Mouse (Mus musculus): ENCODE measurements around the gene Tmem263. TPM values are rescaled to one million over a fixed set of nuclear protein-coding genes. Genes with fewer than 3 reads are reported as not detected.

Gene Tmem263
- polyA plus RNA-seq, 1 experiment from 2014 or later = 51.8 TPM

GRCm38 (mm10) chr10:85127395-85128287, 25.2 kb downstream of the Tmem263 start, which contains the start of gene Mterf2:
Gene Mterf2 (minus strand): TSS chr10:85128027.
- ATAC-seq (replicated peaks; ENCODE audit: low FRiP score, low TSS enrichment, low read depth) = peak; percentile 99
- peaks cover 12% of the 10 kb centered on the region for H3K36me3 ChIP-seq (ENCODE audit: control insufficient read depth, insufficient read depth, low read length)
- H3K4me2 ChIP-seq (ENCODE audit: low read length) = peak within 1 kb of the TSS; percentile 74
- peak within 1 kb of the TSS; percentile 54 for H3K9ac ChIP-seq (ENCODE audit: low read length)
- H3K27me3 ChIP-seq (replicated peaks; ENCODE audit: control insufficient read depth, insufficient read depth, low read length) = no peaks in the 10 kb centered on the region
- peak; percentile 89 for DNase-seq (ENCODE audit: low spot score)
- 8% methylated on average over 20 of the region's 20 CpGs for WGBS
- peaks cover 11% of the 10 kb centered on the region for H3K4me1 ChIP-seq (replicated peaks; ENCODE audit: control insufficient read depth, insufficient read depth, low read length)
- no peaks in the 10 kb centered on the region for H3K9me3 ChIP-seq (ENCODE audit: control insufficient read depth, low read length)
- H3K27ac ChIP-seq (ENCODE audit: low read depth) = no peak within 1 kb of the TSS
- peak within 1 kb of the TSS; percentile 79 for H3K4me3 ChIP-seq (ENCODE audit: low read depth, low read length)

GRCm38 (mm10) chr10:85128453-85128852, 26.0 kb downstream of the Tmem263 start:
- H3K27me3 ChIP-seq (replicated peaks; ENCODE audit: control insufficient read depth, insufficient read depth, low read length) = no peaks in the 10 kb centered on the region
- H3K27ac ChIP-seq (ENCODE audit: low read depth) = no peak overlapping the region
- peak overlapping the region; percentile 54; the same call in 1 of the 2 replicates for H3K9ac ChIP-seq (ENCODE audit: low read length)
- peak overlapping the region; percentile 79 for H3K4me3 ChIP-seq (ENCODE audit: low read depth, low read length)
- peaks cover 8% of the 10 kb centered on the region for H3K36me3 ChIP-seq (ENCODE audit: control insufficient read depth, insufficient read depth, low read length)
- no peak; the same call in 1 of the 2 replicates for ATAC-seq (replicated peaks; ENCODE audit: low FRiP score, low TSS enrichment, low read depth)
- DNase-seq (ENCODE audit: low spot score) = peak; percentile 65
- H3K4me1 ChIP-seq (replicated peaks; ENCODE audit: control insufficient read depth, insufficient read depth, low read length) = peaks cover 11% of the 10 kb centered on the region
- H3K9me3 ChIP-seq (ENCODE audit: control insufficient read depth, low read length) = no peaks in the 10 kb centered on the region
- peak overlapping the region; percentile 74 for H3K4me2 ChIP-seq (ENCODE audit: low read length)
- whole genome bisulfite sequencing = 15% methylated on average over 7 of the region's 7 CpGs

GRCm38 (mm10) chr10:85136573-85136972, 34.1 kb downstream of the Tmem263 start:
- no peak for DNase-seq (ENCODE audit: low spot score)
- Histone ChIP-seq H3K4me1 (replicated peaks; ENCODE audit: control insufficient read depth, insufficient read depth, low read length) (0 out of 2 replicates have a peak, but pooled peaks cover 4% of the 10 kb centered on the region), H3K4me2 (ENCODE audit: low read length) (no peak overlapping the region), H3K27ac (ENCODE audit: low read depth) (no peak overlapping the region), H3K36me3 (ENCODE audit: control insufficient read depth, insufficient read depth, low read length) (peaks cover 7% of the 10 kb centered on the region), H3K27me3 (replicated peaks; ENCODE audit: control insufficient read depth, insufficient read depth, low read length) (no peaks in the 10 kb centered on the region), H3K9ac (ENCODE audit: low read length) (no peak overlapping the region), H3K9me3 (ENCODE audit: control insufficient read depth, low read length) (no peaks in the 10 kb centered on the region), H3K4me3 (ENCODE audit: low read depth, low read length) (no peak overlapping the region)
- ATAC-seq (replicated peaks; ENCODE audit: low FRiP score, low TSS enrichment, low read depth) = no peak
- 72% methylated on average over 6 of the region's 6 CpGs for WGBS

- DNase-seq (ENCODE audit: low spot score) = peak; percentile 58
- 0 out of 2 replicates have a peak, but pooled peaks cover 4% of the 10 kb centered on the region for H3K4me1 ChIP-seq (replicated peaks; ENCODE audit: control insufficient read depth, insufficient read depth, low read length)
- 28% methylated on average over 9 of the region's 9 CpGs for WGBS
- no peak overlapping the region for H3K27ac ChIP-seq (ENCODE audit: low read depth)
- no peaks in the 10 kb centered on the region for H3K9me3 ChIP-seq (ENCODE audit: control insufficient read depth, low read length)
- H3K4me2 ChIP-seq (ENCODE audit: low read length) = no peak overlapping the region
- H3K36me3 ChIP-seq (ENCODE audit: control insufficient read depth, insufficient read depth, low read length) = peaks cover 25% of the 10 kb centered on the region
- no peak overlapping the region for H3K9ac ChIP-seq (ENCODE audit: low read length)
- H3K27me3 ChIP-seq (replicated peaks; ENCODE audit: control insufficient read depth, insufficient read depth, low read length) = no peaks in the 10 kb centered on the region
- no peak overlapping the region for H3K4me3 ChIP-seq (ENCODE audit: low read depth, low read length)
- 0 out of 2 replicates have a peak, but pooled peaks have one; percentile 62 for ATAC-seq (replicated peaks; ENCODE audit: low FRiP score, low TSS enrichment, low read depth)
Observed at GRCm38 (mm10) chr10:85141465-85141864, 39.0 kb downstream of the Tmem263 start.

GRCm38 (mm10) chr10:85146282-85146681, 43.9 kb downstream of the Tmem263 start:
- DNase-seq (ENCODE audit: low spot score) (no peak), ATAC-seq (replicated peaks; ENCODE audit: low FRiP score, low TSS enrichment, low read depth) (no peak)
- H3K36me3 ChIP-seq (ENCODE audit: control insufficient read depth, insufficient read depth, low read length) = peaks cover 48% of the 10 kb centered on the region
- WGBS = 77% methylated on average over 14 of the region's 14 CpGs
- H3K4me2 ChIP-seq (ENCODE audit: low read length) = no peak overlapping the region
- H3K9ac ChIP-seq (ENCODE audit: low read length) = no peak overlapping the region
- no peaks in the 10 kb centered on the region for H3K9me3 ChIP-seq (ENCODE audit: control insufficient read depth, low read length)
- no peaks in the 10 kb centered on the region for H3K27me3 ChIP-seq (replicated peaks; ENCODE audit: control insufficient read depth, insufficient read depth, low read length)
- 0 out of 2 replicates have a peak, but pooled peaks cover 2% of the 10 kb centered on the region for H3K4me1 ChIP-seq (replicated peaks; ENCODE audit: control insufficient read depth, insufficient read depth, low read length)
- H3K4me3 ChIP-seq (ENCODE audit: low read depth, low read length) = no peak overlapping the region
- H3K27ac ChIP-seq (ENCODE audit: low read depth) = no peak overlapping the region

GRCm38 (mm10) chr10:85149226-85149625, 46.8 kb downstream of the Tmem263 start:
- H3K9ac ChIP-seq (ENCODE audit: low read length) = no peak overlapping the region
- no peak overlapping the region for H3K27ac ChIP-seq (ENCODE audit: low read depth)
- no peak overlapping the region for H3K4me2 ChIP-seq (ENCODE audit: low read length)
- H3K27me3 ChIP-seq (replicated peaks; ENCODE audit: control insufficient read depth, insufficient read depth, low read length) = no peaks in the 10 kb centered on the region
- peaks cover 29% of the 10 kb centered on the region for H3K36me3 ChIP-seq (ENCODE audit: control insufficient read depth, insufficient read depth, low read length)
- DNase-seq (ENCODE audit: low spot score) (no peak), ATAC-seq (replicated peaks; ENCODE audit: low FRiP score, low TSS enrichment, low read depth) (no peak)
- H3K9me3 ChIP-seq (ENCODE audit: control insufficient read depth, low read length) = no peaks in the 10 kb centered on the region
- 84% methylated on average over 5 of the region's 5 CpGs for WGBS
- no peaks in the 10 kb centered on the region for H3K4me1 ChIP-seq (replicated peaks; ENCODE audit: control insufficient read depth, insufficient read depth, low read length)
- no peak overlapping the region for H3K4me3 ChIP-seq (ENCODE audit: low read depth, low read length)

- H3K27me3 ChIP-seq (replicated peaks; ENCODE audit: control insufficient read depth, insufficient read depth, low read length) = no peaks in the 10 kb centered on the region
- H3K9me3 ChIP-seq (ENCODE audit: control insufficient read depth, low read length) = no peaks in the 10 kb centered on the region
- no peak overlapping the region for H3K9ac ChIP-seq (ENCODE audit: low read length)
- 13% methylated on average over 2 of the region's 2 CpGs for WGBS
- H3K4me2 ChIP-seq (ENCODE audit: low read length) = no peak overlapping the region
- no peak overlapping the region for H3K4me3 ChIP-seq (ENCODE audit: low read depth, low read length)
- DNase-seq (ENCODE audit: low spot score) = peak; percentile 70
- H3K4me1 ChIP-seq (replicated peaks; ENCODE audit: control insufficient read depth, insufficient read depth, low read length) = no peaks in the 10 kb centered on the region
- H3K36me3 ChIP-seq (ENCODE audit: control insufficient read depth, insufficient read depth, low read length) = peaks cover 9% of the 10 kb centered on the region; the same call in 1 of the 2 replicates
- H3K27ac ChIP-seq (ENCODE audit: low read depth) = no peak overlapping the region
- no peak for ATAC-seq (replicated peaks; ENCODE audit: low FRiP score, low TSS enrichment, low read depth)
Observed at GRCm38 (mm10) chr10:85154195-85154594, 51.8 kb downstream of the Tmem263 start.

GRCm38 (mm10) chr10:85157451-85157850, 55.0 kb downstream of the Tmem263 start:
- no peaks in the 10 kb centered on the region for H3K9me3 ChIP-seq (ENCODE audit: control insufficient read depth, low read length)
- ATAC-seq (replicated peaks; ENCODE audit: low FRiP score, low TSS enrichment, low read depth) = no peak
- no peak for DNase-seq (ENCODE audit: low spot score)
- H3K27me3 ChIP-seq (replicated peaks; ENCODE audit: control insufficient read depth, insufficient read depth, low read length) = no peaks in the 10 kb centered on the region
- 0 out of 2 replicates have a peak, but pooled peaks cover 4% of the 10 kb centered on the region for H3K4me1 ChIP-seq (replicated peaks; ENCODE audit: control insufficient read depth, insufficient read depth, low read length)
- no peak overlapping the region for H3K9ac ChIP-seq (ENCODE audit: low read length)
- H3K4me2 ChIP-seq (ENCODE audit: low read length) = no peak overlapping the region
- WGBS = 93% methylated on average over 7 of the region's 7 CpGs
- no peak overlapping the region for H3K4me3 ChIP-seq (ENCODE audit: low read depth, low read length)
- no peak overlapping the region for H3K27ac ChIP-seq (ENCODE audit: low read depth)
- H3K36me3 ChIP-seq (ENCODE audit: control insufficient read depth, insufficient read depth, low read length) = no peaks in the 10 kb centered on the region
